Mouse (Mus musculus) stomach, postnatal 0 days (tissue): ENCODE data around the gene Wasf2. TPM values are rescaled to one million over a fixed set of nuclear protein-coding genes. Genes with fewer than 3 reads are reported as not detected.
A peak's percentile ranks its signal among the peaks of the same experiment; 100 is the strongest.

Experiments used
- ATAC-seq: fragments of 200-750 bp; cut with Nextera tagmentation; 2 replicates; pipeline ENCODE4 v1.8.0; 2017; ENCODE audit not compliant: low FRiP score, low TSS enrichment
- DNase-seq: peaks from one replicate; pipeline ENCODE4 v3.0.0-alpha.2; 2016; ENCODE audit warnings: low spot score
- H3K27ac ChIP-seq: fragments of 300-500 bp; sonication (generic); replicated peaks from 2 replicates; pipeline ENCODE4 v1.5.1; 2014; ENCODE audit warnings: mild to moderate bottlenecking, control low read depth
- H3K27me3 ChIP-seq: fragments of 300-500 bp; sonication (generic); 2 replicates; pipeline ENCODE4 v1.6.1; 2014; ENCODE audit warnings: low read length; ENCODE audit not compliant: control insufficient read depth, insufficient read depth
- H3K36me3 ChIP-seq: fragments of 300-500 bp; sonication (generic); 2 replicates; pipeline ENCODE4 v1.6.1; 2014; ENCODE audit warnings: low read length, mixed read lengths; ENCODE audit not compliant: control insufficient read depth, insufficient read depth
- H3K4me1 ChIP-seq: fragments of 300-500 bp; sonication (generic); replicated peaks from 2 replicates; pipeline ENCODE4 v1.6.1; 2014; ENCODE audit warnings: antibody characterized with exemption; ENCODE audit not compliant: control insufficient read depth, insufficient read depth
- H3K4me2 ChIP-seq: fragments of 300-500 bp; sonication (generic); replicated peaks from 2 replicates; pipeline ENCODE4 v1.6.1; 2014; ENCODE audit warnings: low read depth, mild to moderate bottlenecking, control low read depth, moderate library complexity
- H3K4me3 ChIP-seq: fragments of 300-500 bp; sonication (generic); 2 replicates; pipeline ENCODE4 v1.5.1; 2014; ENCODE audit warnings: low read depth, low read length, control low read depth
- H3K9ac ChIP-seq: fragments of 300-500 bp; sonication (generic); 2 replicates; pipeline ENCODE4 v1.6.1; 2014; ENCODE audit warnings: mild to moderate bottlenecking, low read length, control low read depth, mixed read lengths
- H3K9me3 ChIP-seq: fragments of 300-500 bp; sonication (generic); 2 replicates; pipeline ENCODE4 v1.6.1; 2016; ENCODE audit warnings: low read length; ENCODE audit not compliant: control insufficient read depth
- CTCF ChIP-seq: IDR thresholded peaks from 2 replicates; pipeline ENCODE4 v1.5.1; 2016; ENCODE audit warnings: antibody characterized with exemption, low read depth, mild to moderate bottlenecking, moderate library complexity
- EP300 ChIP-seq: optimal IDR thresholded peaks from 2 replicates; pipeline ENCODE3; 2016; ENCODE audit warnings: antibody characterized with exemption
- WGBS: fragments of 180-500 bp; shearing (Covaris S2); extraction: QIAGEN DNeasy Blood & Tissue Kit; methylation state at CpG from one replicate; pipeline ENCODE4 v1.1.7; 2014; 5-methylcytosine and 5-hydroxymethylcytosine counted together
- polyA plus RNA-seq: library from polyadenylated mRNA; unstranded; fragments of >200 nt; fragmentation: Nextera tagmentation; extraction: Ambion mirVana; gene quantifications from 2 replicates; pipeline ENCODE4 v1.2.1, GENCODE M21; 2015

Gene Wasf2
- polyA plus RNA-seq, 1 experiment from 2014 or later, result 84.2 TPM

- H3K9ac ChIP-seq, result peak overlapping the region; percentile 47
- peaks cover 32% of the 10 kb centered on the region for H3K4me1 ChIP-seq
- no peaks in the 10 kb centered on the region for H3K36me3 ChIP-seq
- 6% methylated on average over 16 of the region's 18 CpGs for WGBS
- H3K4me2 ChIP-seq, result peak overlapping the region; percentile 38
- no peak for TF ChIP-seq CTCF
- no peak for TF ChIP-seq EP300
- peak overlapping the region; percentile 92 for H3K27ac ChIP-seq
- peak; percentile 7; the same call in 1 of the 2 replicates for ATAC-seq
- no peak overlapping the region for H3K4me3 ChIP-seq
- H3K9me3 ChIP-seq, result no peaks in the 10 kb centered on the region
- peak; percentile 61 for DNase-seq
- H3K27me3 ChIP-seq, result no peaks in the 10 kb centered on the region
Measured at GRCm38 (mm10) chr4:133090720-133091458, 39.4 kb upstream of the Wasf2 start.

DNA sequence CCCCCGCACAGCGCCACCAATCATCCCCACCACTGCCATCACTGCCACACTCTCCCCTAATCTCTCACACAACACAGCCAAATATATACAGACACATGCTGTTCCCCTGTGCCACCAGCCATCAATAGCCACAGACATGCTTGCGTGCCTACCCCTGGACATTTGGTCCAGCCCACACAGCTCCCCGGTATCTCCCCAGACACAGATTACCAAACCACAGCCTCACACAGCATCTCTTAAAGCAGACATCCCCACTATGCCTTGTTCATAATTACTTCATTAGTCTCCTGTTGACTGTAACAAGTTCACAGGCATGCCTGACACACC is 38.9 kb upstream of the Wasf2 start:
- WGBS, result 56% methylated on average over 4 of the region's 4 CpGs
- H3K9ac ChIP-seq, result no peak overlapping the region
- TF ChIP-seq EP300 (no peak), CTCF (no peak)

DNA sequence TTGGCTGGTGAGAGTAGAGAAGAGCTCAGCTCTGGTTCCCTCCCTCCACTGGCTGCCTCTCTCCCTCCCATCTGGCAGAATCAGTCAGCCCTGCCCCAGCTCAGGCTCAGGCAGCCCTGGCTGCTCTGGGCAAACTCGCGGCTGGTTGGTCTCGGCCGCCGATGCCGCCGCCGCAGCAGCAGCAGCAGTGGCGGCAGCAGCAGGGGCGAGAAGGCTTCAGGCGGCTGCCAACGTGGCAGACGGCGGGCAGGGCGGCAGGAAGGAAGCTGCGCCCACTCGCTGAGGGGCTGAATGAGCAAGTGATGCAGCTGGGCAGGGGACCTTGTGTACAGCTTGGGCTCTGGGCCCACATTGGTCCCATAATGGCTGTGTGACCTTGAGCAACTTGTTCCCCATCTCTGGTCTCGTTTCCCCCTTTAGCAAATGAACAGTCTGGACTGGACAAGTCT is 37.8 kb upstream of the Wasf2 start:
- H3K9ac ChIP-seq, result peak overlapping the region; percentile 51
- TF ChIP-seq CTCF (peak; percentile 39; the same call in 1 of the 2 replicates), EP300 (no peak)
- H3K36me3 ChIP-seq, result no peaks in the 10 kb centered on the region
- 4% methylated on average over 18 of the region's 18 CpGs for WGBS
- no peaks in the 10 kb centered on the region for H3K9me3 ChIP-seq
- H3K4me3 ChIP-seq, result no peak overlapping the region
- H3K27me3 ChIP-seq, result no peaks in the 10 kb centered on the region
- H3K4me1 ChIP-seq, result peaks cover 28% of the 10 kb centered on the region
- peak overlapping the region; percentile 46 for H3K4me2 ChIP-seq
- ATAC-seq, result 0 out of 2 replicates have a peak, but pooled peaks have one; percentile 22
- DNase-seq, result peak; percentile 72
- peak overlapping the region; percentile 92 for H3K27ac ChIP-seq

More for the DNA sequence above, 38.9 kb upstream of the Wasf2 start:
- Histone ChIP-seq H3K4me3 (no peak overlapping the region), H3K4me1 (peaks cover 32% of the 10 kb centered on the region), H3K27me3 (no peaks in the 10 kb centered on the region), H3K27ac (peak overlapping the region; percentile 92), H3K36me3 (no peaks in the 10 kb centered on the region), H3K4me2 (no peak overlapping the region), H3K9me3 (no peaks in the 10 kb centered on the region)
- DNase-seq (no peak), ATAC-seq (no peak)

DNA sequence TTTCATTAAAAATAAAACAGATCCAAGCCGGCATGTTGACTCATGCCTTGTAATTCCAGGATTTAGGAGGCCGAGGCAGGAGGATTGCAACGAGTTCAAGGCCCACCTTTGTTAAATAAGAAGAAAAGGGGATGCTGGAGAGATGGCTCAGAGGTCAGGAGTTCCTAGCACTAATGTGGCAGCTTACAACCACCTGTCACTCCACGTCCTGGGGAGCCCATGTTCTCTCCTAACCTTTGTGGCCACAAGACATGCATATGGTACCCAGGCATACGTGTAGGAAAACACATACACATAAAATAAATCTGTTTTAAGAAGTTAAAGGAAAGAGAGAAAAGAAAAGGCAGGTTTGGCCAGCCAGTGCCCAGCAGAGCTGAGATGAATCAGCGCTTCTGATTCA is 37.2 kb upstream of the Wasf2 start:
- DNase-seq, result no peak
- peak overlapping the region; percentile 23; the same call in 1 of the 2 replicates for H3K9ac ChIP-seq

GRCm38 (mm10) chr4:133093481-133094033 is 36.7 kb upstream of the Wasf2 start:
- ATAC-seq (no peak), DNase-seq (no peak)
- Histone ChIP-seq H3K4me3 (no peak overlapping the region), H3K4me2 (no peak overlapping the region), H3K9ac (0 out of 2 replicates have a peak overlapping the region, but pooled peaks have one; percentile 18), H3K27ac (peak overlapping the region; percentile 92), H3K36me3 (no peaks in the 10 kb centered on the region), H3K4me1 (peaks cover 23% of the 10 kb centered on the region), H3K27me3 (no peaks in the 10 kb centered on the region), H3K9me3 (no peaks in the 10 kb centered on the region)
- 25% methylated on average over 6 of the region's 6 CpGs for WGBS
- TF ChIP-seq EP300, result no peak
- no peak for TF ChIP-seq CTCF

More for the DNA sequence above, 37.2 kb upstream of the Wasf2 start:
- H3K27me3 ChIP-seq, result no peaks in the 10 kb centered on the region
- ATAC-seq, result no peak
- 74% methylated on average over 6 of the region's 6 CpGs for WGBS
- TF ChIP-seq CTCF (no peak), EP300 (no peak)
- H3K4me1 ChIP-seq, result peaks cover 23% of the 10 kb centered on the region
- H3K9me3 ChIP-seq, result no peaks in the 10 kb centered on the region
- H3K4me2 ChIP-seq, result no peak overlapping the region
- H3K27ac ChIP-seq, result peak overlapping the region; percentile 92
- no peak overlapping the region for H3K4me3 ChIP-seq
- no peaks in the 10 kb centered on the region for H3K36me3 ChIP-seq

GRCm38 (mm10) chr4:133094255-133094654 is 36.0 kb upstream of the Wasf2 start:
- Histone ChIP-seq H3K9ac (no peak overlapping the region), H3K4me2 (no peak overlapping the region), H3K27ac (0 out of 2 replicates have a peak overlapping the region, but pooled peaks have one; percentile 93), H3K9me3 (no peaks in the 10 kb centered on the region), H3K36me3 (no peaks in the 10 kb centered on the region), H3K4me3 (no peak overlapping the region), H3K4me1 (peaks cover 23% of the 10 kb centered on the region), H3K27me3 (no peaks in the 10 kb centered on the region)
- DNase-seq, result no peak
- WGBS, result 50% methylated on average over 1 of the region's 1 CpGs
- TF ChIP-seq CTCF (no peak), EP300 (no peak)
- no peak for ATAC-seq
